Mouse (Mus musculus): ENCODE measurements around the gene Agpat1.

Gene Agpat1

DNA sequence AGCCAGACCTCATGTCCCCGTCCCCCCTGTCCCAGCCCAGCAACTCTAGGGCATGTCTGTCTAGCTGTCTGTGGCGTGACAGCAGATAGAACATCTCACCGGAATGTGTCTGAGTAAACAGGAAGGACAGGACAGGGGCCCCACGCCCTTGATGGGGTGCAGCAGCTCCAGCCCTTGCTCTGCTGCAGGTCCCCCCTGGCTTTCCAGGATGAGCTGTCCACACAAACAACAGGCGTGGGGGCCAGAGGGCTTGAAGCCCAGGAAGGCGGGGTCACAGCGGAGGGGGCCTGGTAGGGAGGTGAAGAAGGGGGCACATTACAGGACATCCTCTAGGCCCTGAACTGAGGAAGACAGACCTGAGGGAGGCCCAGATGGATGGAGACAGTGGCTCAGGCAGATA lies 51.1 kb downstream of the Agpat1 start:
- peak; percentile 39 for DNase-seq

GRCm38 (mm10) chr17:34655581-34655991 lies 51.5 kb downstream of the Agpat1 start:
- peak; percentile 49 for DNase-seq

DNA sequence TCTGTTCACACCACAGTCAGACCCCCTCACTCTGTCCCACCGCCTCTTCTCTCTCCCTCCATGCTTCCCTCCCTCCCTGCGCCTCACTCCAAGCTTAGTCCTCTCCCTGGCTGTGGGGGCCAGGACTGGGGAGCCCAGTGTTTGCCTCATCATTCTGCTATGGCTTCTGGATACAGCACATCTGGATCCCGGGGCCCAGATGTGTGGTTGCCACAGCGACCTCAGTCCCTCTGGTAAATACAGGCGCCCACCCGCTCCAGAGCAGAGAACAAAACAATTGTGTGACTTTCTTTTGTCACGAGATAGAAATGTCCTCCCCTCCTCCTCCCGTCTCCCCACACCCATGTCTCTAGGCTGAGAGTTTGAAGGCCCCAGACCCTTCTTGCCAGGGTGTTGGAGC lies 52.6 kb downstream of the Agpat1 start:
- peak; percentile 8 for DNase-seq

GRCm38 (mm10) chr17:34657271-34657670 lies 53.2 kb downstream of the Agpat1 start:
- DNase-seq = no peak

GRCm38 (mm10) chr17:34658145-34658544 lies 54.1 kb downstream of the Agpat1 start:
- DNase-seq = no peak

DNA sequence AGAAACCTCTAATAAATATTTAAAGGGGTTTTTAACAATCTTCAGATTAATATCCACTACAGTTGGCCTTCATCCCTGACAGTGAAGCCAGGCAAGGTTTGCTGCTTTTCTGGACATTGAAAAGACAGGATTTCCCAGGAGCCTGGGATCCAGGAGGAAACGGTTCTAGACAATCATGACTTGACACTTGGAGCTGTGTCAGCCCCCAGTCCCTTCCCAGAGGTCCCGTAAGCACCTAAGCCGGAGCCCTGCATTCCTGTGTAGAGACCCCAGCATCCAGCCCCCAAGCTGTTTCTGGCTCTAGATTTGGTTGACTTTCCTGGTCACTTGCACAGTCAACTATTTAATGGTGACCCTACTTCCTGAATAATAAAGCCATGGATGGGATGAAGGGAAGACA lies 54.5 kb downstream of the Agpat1 start:
- no peak for DNase-seq

GRCm38 (mm10) chr17:34659181-34659896 lies 55.3 kb downstream of the Agpat1 start:
- DNase-seq = no peak

GRCm38 (mm10) chr17:34659897-34660214 lies 55.8 kb downstream of the Agpat1 start:
- no peak for DNase-seq

- no peak for DNase-seq
These were observed 56.3 kb downstream of the Agpat1 start for GRCm38 (mm10) chr17:34660259-34660820.

- no peak for DNase-seq
These were observed 57.1 kb downstream of the Agpat1 start for GRCm38 (mm10) chr17:34661121-34661591.

- no peak for DNase-seq
These were observed 58.4 kb downstream of the Agpat1 start for GRCm38 (mm10) chr17:34662468-34662867.

DNA sequence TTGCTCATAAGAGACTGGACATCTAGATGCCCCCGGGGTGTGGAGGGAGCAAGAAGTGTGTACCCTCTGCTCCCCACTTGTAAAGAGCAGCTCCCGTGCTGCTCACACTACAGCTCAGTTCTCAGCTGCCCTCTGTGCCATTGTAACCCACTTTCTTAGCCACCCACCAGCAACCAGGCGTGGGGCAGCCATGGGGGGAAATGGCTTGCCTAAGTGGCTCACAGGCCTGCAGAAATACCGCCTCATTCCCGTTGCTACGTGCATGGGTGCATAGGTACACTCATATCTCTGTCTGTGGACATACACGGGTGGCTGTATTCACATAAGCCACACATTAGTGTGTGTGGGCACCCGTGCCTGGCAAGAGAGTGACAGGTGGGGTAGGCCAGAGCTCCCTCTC lies 58.9 kb downstream of the Agpat1 start:
- DNase-seq = no peak
